Mouse (Mus musculus) embryo, embryonic 11 days (tissue): ENCODE measurements around the gene Carnmt1.
A peak's percentile ranks its signal among the peaks of the same experiment; 100 is the strongest.

ENCODE experiments used
- DNase-seq: peaks from one replicate; pipeline ENCODE4 v3.0.0-alpha.2; 2015

The Carnmt1 gene

GRCm38 (mm10) chr19:18654984-18655383 is 15.6 kb upstream of the Carnmt1 start:
- DNase-seq, result no peak

GRCm38 (mm10) chr19:18655999-18656398 is 14.6 kb upstream of the Carnmt1 start:
- DNase-seq, result no peak

- DNase-seq, result no peak
Measured at GRCm38 (mm10) chr19:18658473-18658872, 12.1 kb upstream of the Carnmt1 start.

GRCm38 (mm10) chr19:18659349-18659748 is 11.2 kb upstream of the Carnmt1 start:
- no peak for DNase-seq

GRCm38 (mm10) chr19:18660466-18660865 is 10.1 kb upstream of the Carnmt1 start:
- DNase-seq, result no peak

GRCm38 (mm10) chr19:18661683-18662082 is 8.9 kb upstream of the Carnmt1 start:
- no peak for DNase-seq

- no peak for DNase-seq
Measured at GRCm38 (mm10) chr19:18663904-18664303, 6.7 kb upstream of the Carnmt1 start.

- DNase-seq, result no peak
Measured at GRCm38 (mm10) chr19:18666966-18667365, 3.6 kb upstream of the Carnmt1 start.

GRCm38 (mm10) chr19:18669551-18669950 is 1.0 kb upstream of the Carnmt1 start:
- DNase-seq, result no peak

- DNase-seq, result peak; percentile 59
Measured at GRCm38 (mm10) chr19:18671056-18671741, 635 bp downstream of the Carnmt1 start.

GRCm38 (mm10) chr19:18672498-18672897 is 1.9 kb downstream of the Carnmt1 start:
- no peak for DNase-seq

- no peak for DNase-seq
Measured at GRCm38 (mm10) chr19:18673116-18673515, 2.6 kb downstream of the Carnmt1 start.

GRCm38 (mm10) chr19:18682142-18682541 is 11.6 kb downstream of the Carnmt1 start:
- DNase-seq, result no peak

- DNase-seq, result peak; percentile 70
Measured at GRCm38 (mm10) chr19:18687556-18687955, 17.0 kb downstream of the Carnmt1 start.

GRCm38 (mm10) chr19:18692176-18692575 is 21.6 kb downstream of the Carnmt1 start:
- DNase-seq, result no peak

- no peak for DNase-seq
Measured at GRCm38 (mm10) chr19:18692768-18693167, 22.2 kb downstream of the Carnmt1 start.

- no peak for DNase-seq
Measured at GRCm38 (mm10) chr19:18695116-18695515, 24.6 kb downstream of the Carnmt1 start.

- DNase-seq, result no peak
Measured at GRCm38 (mm10) chr19:18695552-18695951, 25.0 kb downstream of the Carnmt1 start.

- DNase-seq, result no peak
Measured at GRCm38 (mm10) chr19:18708101-18708500, 37.5 kb downstream of the Carnmt1 start.

- no peak for DNase-seq
Measured at GRCm38 (mm10) chr19:18710903-18711302, 40.3 kb downstream of the Carnmt1 start.

- no peak for DNase-seq
Measured at GRCm38 (mm10) chr19:18711589-18711988, 41.0 kb downstream of the Carnmt1 start.

- DNase-seq, result no peak
Measured at GRCm38 (mm10) chr19:18712153-18712865, 41.7 kb downstream of the Carnmt1 start.

GRCm38 (mm10) chr19:18712866-18713300 is 42.3 kb downstream of the Carnmt1 start, which contains the start of gene D030056L22Rik:
Gene D030056L22Rik, plus strand, starts transcription at chr19:18713193.
- peak; percentile 99 for DNase-seq

GRCm38 (mm10) chr19:18713357-18713756 is 42.8 kb downstream of the Carnmt1 start:
- peak; percentile 59 for DNase-seq
